Mouse (Mus musculus) MN1 (cell line): ENCODE measurements around the gene Fars2.
A peak's percentile ranks its signal among the peaks of the same experiment; 100 is the strongest.

ENCODE experiments used
- DNase-seq: peaks from one replicate; pipeline ENCODE4 v3.0.0-alpha.2; 2016; ENCODE audit warnings: low spot score

Gene Fars2

GRCm38 (mm10) chr13:36577916-36578568 is 460.8 kb downstream of the Fars2 start:
- no peak for DNase-seq

- peak; percentile 89 for DNase-seq
Observed at GRCm38 (mm10) chr13:36578569-36579333, 461.5 kb downstream of the Fars2 start.

- DNase-seq, result peak; percentile 62
Observed at GRCm38 (mm10) chr13:36582406-36583070, 465.3 kb downstream of the Fars2 start.

- peak; percentile 35 for DNase-seq
Observed at GRCm38 (mm10) chr13:36583481-36584151, 466.4 kb downstream of the Fars2 start.

GRCm38 (mm10) chr13:36584197-36584596 is 467.0 kb downstream of the Fars2 start:
- DNase-seq, result no peak

GRCm38 (mm10) chr13:36589092-36589491 is 471.9 kb downstream of the Fars2 start:
- DNase-seq, result no peak

- no peak for DNase-seq
Observed at GRCm38 (mm10) chr13:36592291-36592690, 475.1 kb downstream of the Fars2 start.

GRCm38 (mm10) chr13:36606717-36607116 is 489.5 kb downstream of the Fars2 start:
- no peak for DNase-seq

- no peak for DNase-seq
Observed at GRCm38 (mm10) chr13:36607871-36608270, 490.7 kb downstream of the Fars2 start.

GRCm38 (mm10) chr13:36610426-36610825 is 493.2 kb downstream of the Fars2 start:
- no peak for DNase-seq

GRCm38 (mm10) chr13:36612785-36613750 is 495.9 kb downstream of the Fars2 start:
- DNase-seq, result no peak

- DNase-seq, result no peak
Observed at GRCm38 (mm10) chr13:36620498-36621332, 503.5 kb downstream of the Fars2 start.

GRCm38 (mm10) chr13:36621333-36621659 is 504.1 kb downstream of the Fars2 start:
- no peak for DNase-seq

GRCm38 (mm10) chr13:36623556-36623955 is 506.3 kb downstream of the Fars2 start:
- DNase-seq, result no peak

GRCm38 (mm10) chr13:36629154-36629553 is 511.9 kb downstream of the Fars2 start:
- no peak for DNase-seq

- no peak for DNase-seq
Observed at GRCm38 (mm10) chr13:36648257-36648656, 531.0 kb downstream of the Fars2 start.

GRCm38 (mm10) chr13:36654251-36654650 is 537.0 kb downstream of the Fars2 start:
- DNase-seq, result no peak

- no peak for DNase-seq
Observed at GRCm38 (mm10) chr13:36679345-36679744, 562.1 kb downstream of the Fars2 start.

- no peak for DNase-seq
Observed at GRCm38 (mm10) chr13:36680690-36681355, 563.6 kb downstream of the Fars2 start.

- no peak for DNase-seq
Observed at GRCm38 (mm10) chr13:36683581-36683980, 566.4 kb downstream of the Fars2 start.
